Mouse (Mus musculus): Measurements from ENCODE around the gene Nr2c1.

Gene Nr2c1

DNA sequence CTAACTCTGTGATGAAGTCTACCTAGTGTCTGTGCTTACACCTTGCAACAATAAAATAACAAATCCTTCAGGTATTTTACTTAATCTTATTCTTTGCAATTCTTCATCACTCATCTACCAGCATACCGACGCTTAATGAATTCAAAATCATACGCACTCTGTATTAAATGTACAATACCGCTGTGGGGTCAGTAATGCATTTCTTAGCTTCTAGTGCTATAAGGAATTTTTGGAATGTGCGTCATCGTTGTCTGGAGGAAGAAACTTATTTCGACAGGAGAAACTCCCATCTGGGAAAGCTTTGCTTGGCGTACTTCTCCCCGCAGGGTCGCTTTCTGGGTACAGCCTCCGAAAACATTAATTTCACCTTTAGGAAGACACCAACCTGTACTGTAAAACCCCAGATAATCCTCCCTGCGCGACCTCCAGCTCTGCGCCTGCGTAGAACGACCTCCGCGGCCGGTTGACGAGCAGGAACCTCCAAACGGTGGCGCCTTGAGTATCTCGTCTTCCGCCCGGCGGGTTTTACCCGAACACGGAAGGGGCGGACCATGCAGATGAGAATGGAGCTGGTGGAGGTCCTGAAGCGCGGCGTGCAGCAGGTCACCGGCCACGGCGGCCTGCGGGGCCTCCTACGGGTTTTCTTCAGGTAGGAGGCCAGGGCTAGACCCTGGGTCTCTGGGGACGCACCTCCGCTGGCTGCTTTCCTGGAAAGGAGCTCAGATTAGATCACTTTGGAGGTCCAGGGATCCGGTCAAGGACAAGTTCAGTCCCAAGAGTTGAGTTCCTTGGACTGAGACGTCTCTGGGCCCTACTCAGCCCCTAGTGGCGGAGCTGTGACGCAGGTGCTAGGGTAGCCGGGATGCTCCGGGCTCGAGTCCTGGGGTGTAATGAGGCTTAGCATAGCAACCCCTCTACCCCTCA is 50.9 kb downstream of the Nr2c1 start, which contains the start of gene Ndufa12:
Ndufa12 (plus strand) TSS at position 239 of the 924 bp plus-strand sequence.
- in situ Hi-C loops (cut with MboI, MseI): no loop called here

DNA sequence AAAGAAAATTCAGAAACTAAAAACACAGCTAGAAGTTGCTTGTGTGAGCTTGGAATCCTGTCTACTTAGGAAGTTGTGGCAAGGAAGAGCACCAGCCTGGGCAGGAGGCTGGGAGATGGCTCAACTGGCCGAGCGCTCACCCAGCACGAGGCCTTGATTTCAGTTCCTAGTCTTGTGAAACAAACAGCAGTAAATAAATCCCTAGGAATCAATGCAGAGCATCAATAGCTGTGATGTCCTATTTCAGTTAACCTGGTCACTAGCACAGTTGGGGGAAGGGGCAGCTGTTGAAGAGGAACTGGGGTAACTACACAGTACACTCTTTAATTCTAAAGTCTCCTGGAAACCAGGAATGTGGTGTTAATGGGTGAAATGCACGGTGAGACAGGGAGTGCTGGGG is 57.1 kb downstream of the Nr2c1 start:
- in situ Hi-C loops (cut with MboI, MseI): loop anchor here (5.0 to 10.0 kb wide), 2 partner anchors 97 to 1280 kb away; no protein-coding TSS in a partner anchor

DNA sequence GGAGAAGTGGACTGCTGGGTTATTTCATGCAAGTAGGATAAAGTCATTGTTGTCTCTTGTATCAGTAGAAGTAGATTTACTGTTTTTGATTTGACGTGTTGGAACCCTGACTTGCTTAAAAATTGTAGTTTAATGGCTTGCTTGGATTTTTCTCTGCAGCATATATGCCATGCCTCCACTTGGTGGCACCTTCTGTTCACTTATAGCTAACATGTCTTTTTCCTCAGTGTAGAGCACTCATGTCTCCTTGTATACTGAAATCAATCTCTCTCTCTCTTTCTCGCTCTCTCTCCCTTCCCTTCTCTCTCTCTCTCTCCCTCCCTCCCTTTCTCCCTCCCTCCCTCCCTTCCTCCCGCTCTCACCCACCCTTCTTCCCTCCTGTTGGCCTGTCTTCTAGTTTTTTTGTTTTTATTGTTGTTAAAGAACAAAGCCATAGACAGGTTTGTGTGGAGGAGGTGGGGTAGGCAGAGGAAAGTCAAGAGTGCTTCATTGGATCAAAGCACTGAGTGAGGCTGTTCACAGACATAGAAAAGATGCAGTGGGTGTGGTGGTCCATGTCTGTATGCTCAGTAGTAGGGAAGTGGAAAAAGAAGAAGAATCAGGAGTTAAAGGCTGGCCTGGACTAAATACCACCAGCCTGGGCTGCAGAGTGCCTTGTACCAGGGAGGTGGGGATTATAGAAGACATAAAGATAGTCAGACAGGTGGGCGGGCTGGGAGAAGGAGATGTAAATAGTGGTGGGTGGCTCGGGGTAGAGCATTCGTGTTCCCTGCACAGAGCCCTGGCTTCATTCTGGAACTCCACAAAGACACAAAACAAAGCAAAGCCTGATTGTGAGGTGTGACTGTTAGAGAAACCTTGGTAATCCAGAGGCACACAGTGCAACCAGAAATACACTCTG is 63.1 kb downstream of the Nr2c1 start:
- in situ Hi-C loops (cut with MboI, MseI): no loop called here

GRCm38 (mm10) chr10:94211725-94212124 is 63.9 kb downstream of the Nr2c1 start:
- in situ Hi-C loops (cut with MboI, MseI): no loop called here

- in situ Hi-C loops (cut with MboI, MseI): no loop called here
These were observed 77.4 kb downstream of the Nr2c1 start for GRCm38 (mm10) chr10:94225026-94225750.

- in situ Hi-C loops (cut with MboI, MseI): loop anchor here (5.0 to 10.0 kb wide), 2 partner anchors 37 to 1814 kb away; no protein-coding TSS in a partner anchor
These were observed 82.6 kb downstream of the Nr2c1 start for GRCm38 (mm10) chr10:94230172-94230981.

DNA sequence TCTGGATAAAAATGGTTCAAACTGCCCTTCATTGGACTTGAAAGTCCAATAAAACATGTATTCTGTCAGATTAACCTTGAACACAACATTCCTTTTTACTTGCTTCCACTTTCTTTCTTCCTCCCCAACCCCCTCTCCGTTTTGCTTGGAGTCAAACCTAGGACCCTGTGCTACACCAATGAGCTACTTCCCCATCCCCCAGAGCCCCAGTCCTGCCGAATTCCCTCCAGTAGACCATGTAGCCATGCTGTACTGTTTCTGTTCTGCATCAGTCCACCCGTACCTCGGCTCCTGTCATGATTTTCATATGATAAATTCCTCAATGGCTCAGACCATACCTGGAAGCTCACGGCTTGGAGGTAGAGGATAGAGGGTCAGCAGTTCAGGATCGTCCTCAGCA is 83.2 kb downstream of the Nr2c1 start:
- in situ Hi-C loops (cut with MboI, MseI): loop anchor here (5.0 to 10.0 kb wide), 2 partner anchors 36 to 1814 kb away; no protein-coding TSS in a partner anchor

DNA sequence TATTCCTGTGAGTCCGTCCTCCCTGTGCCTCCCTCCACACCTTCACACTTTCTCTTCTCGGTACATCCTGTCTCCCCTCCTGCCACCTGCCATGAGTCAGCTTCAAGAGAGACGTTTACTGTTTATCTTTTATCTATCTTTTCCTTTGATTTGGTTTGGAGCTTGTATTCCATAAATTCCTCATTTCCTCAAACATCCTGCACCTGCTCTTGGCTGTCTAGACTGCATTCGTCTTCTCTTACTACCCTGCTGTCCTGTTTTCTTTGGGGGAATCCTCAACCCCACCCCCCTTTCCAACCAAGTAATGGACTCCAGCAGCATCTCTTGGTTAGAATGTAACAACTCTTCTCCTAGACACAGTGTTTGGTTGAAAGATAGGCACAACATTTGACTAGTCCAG is 87.4 kb downstream of the Nr2c1 start:
- in situ Hi-C loops (cut with MboI, MseI): loop anchor here in 1 of 2 experiments (10.0 kb wide), 1 partner anchor 1810 kb away; no protein-coding TSS in a partner anchor

- in situ Hi-C loops (cut with MboI, MseI): no loop called here
These were observed 93.5 kb downstream of the Nr2c1 start for GRCm38 (mm10) chr10:94241346-94241745.

All from T-helper 17 cell (primary cell).